Comparison of ENCODE assay signal across 8 mouse cellular contexts in genomic region chr16:44559330-44559695, GRCm38 (mm10). TPM values are rescaled to one million over a fixed set of nuclear protein-coding genes. Genes with fewer than 3 reads are reported as not detected.
DNase-seq lines count a peak whose midpoint lies in the region; ATAC-seq and TF ChIP-seq lines count a peak whose summit lies in the region.

No protein-coding gene starts in this region.

- H3K36me3 ChIP-seq in heart, embryonic 12.5 days = no peaks in the 10 kb centered on the region
- no peaks in the 10 kb centered on the region for H3K36me3 ChIP-seq in forebrain, postnatal 0 days (ENCODE audit: insufficient read depth)
- 0 out of 2 replicates have a peak, but pooled peaks cover 5% of the 10 kb centered on the region for H3K36me3 ChIP-seq in midbrain, embryonic 10.5 days

- no peak for DNase-seq in heart, adult 9 months (ENCODE audit: low spot score in 2 of 2)
- DNase-seq in cerebellum, postnatal 14 days = peak; percentile 54 to 61
- no peak for DNase-seq in forebrain, postnatal 0 days
- DNase-seq in midbrain, embryonic 10.5 days (ENCODE audit: low spot score) = no peak
- no peak for DNase-seq in right cerebral cortex, postnatal 36 days (ENCODE audit: low spot score in 2 of 2)
- DNase-seq in ovary, postnatal 36 days (ENCODE audit: low spot score) = no peak
- DNase-seq in T-cell, adult 2 months (ENCODE audit: low spot score) = no peak

- WGBS in heart, embryonic 12.5 days = 25% methylated on average over 5 of the region's 5 CpGs
- 9% methylated on average over 5 of the region's 5 CpGs for WGBS in forebrain, postnatal 0 days
- WGBS in midbrain, embryonic 10.5 days = 8% methylated on average over 5 of the region's 5 CpGs

- no peaks in the 10 kb centered on the region for H3K27me3 ChIP-seq in heart, embryonic 12.5 days (replicated peaks)
- H3K27me3 ChIP-seq in forebrain, postnatal 0 days (ENCODE audit: insufficient read depth, low read length) = no peaks in the 10 kb centered on the region
- H3K27me3 ChIP-seq in midbrain, embryonic 10.5 days (ENCODE audit: low read depth, poor library complexity, severe bottlenecking) = no peaks in the 10 kb centered on the region

- peaks cover 6% of the 10 kb centered on the region for H3K4me1 ChIP-seq in heart, embryonic 12.5 days (replicated peaks)
- H3K4me1 ChIP-seq in forebrain, postnatal 0 days (ENCODE audit: insufficient read depth) = no peaks in the 10 kb centered on the region
- peaks cover 62% of the 10 kb centered on the region for H3K4me1 ChIP-seq in midbrain, embryonic 10.5 days

- H3K4me3 ChIP-seq in heart, embryonic 12.5 days = peak overlapping the region; percentile 63; the same call in 1 of the 2 replicates
- H3K4me3 ChIP-seq in forebrain, postnatal 0 days (ENCODE audit: low read depth, low read length) = peak overlapping the region; percentile 67
- peak overlapping the region; percentile 78 for H3K4me3 ChIP-seq in midbrain, embryonic 10.5 days

- H3K9ac ChIP-seq in heart, embryonic 12.5 days = no peak overlapping the region
- no peak overlapping the region for H3K9ac ChIP-seq in forebrain, postnatal 0 days

- H3K4me2 ChIP-seq in heart, embryonic 12.5 days = peak overlapping the region; percentile 85
- peak overlapping the region; percentile 98 for H3K4me2 ChIP-seq in forebrain, postnatal 0 days (ENCODE audit: low read depth)

- no peak overlapping the region for H3K27ac ChIP-seq in heart, embryonic 12.5 days (ENCODE audit: poor library complexity, severe bottlenecking)
- no peak overlapping the region for H3K27ac ChIP-seq in forebrain, postnatal 0 days (ENCODE audit: low read depth, low read length)
- peak overlapping the region; percentile 99 for H3K27ac ChIP-seq in midbrain, embryonic 10.5 days (replicated peaks)

- no peaks in the 10 kb centered on the region for H3K9me3 ChIP-seq in heart, embryonic 12.5 days (replicated peaks)
- no peaks in the 10 kb centered on the region for H3K9me3 ChIP-seq in forebrain, postnatal 0 days (ENCODE audit: low read length)
- H3K9me3 ChIP-seq in midbrain, embryonic 10.5 days (replicated peaks) = no peaks in the 10 kb centered on the region

- TF ChIP-seq CTCF in forebrain, postnatal 0 days (IDR thresholded peaks at IDR 0.05; ENCODE audit: low read depth) = no peak

- no peak for ATAC-seq in heart, embryonic 12.5 days (ENCODE audit: insufficient number of reproducible peaks, low FRiP score)
- no peak for ATAC-seq in forebrain, postnatal 0 days

RNA-seq across cellular contexts. Expression of gene Boc, which starts 0.6 kb away (rescaled TPM):
- 7.9 and 9.3 TPM in 2 replicates for polyA plus RNA-seq in heart, embryonic 12.5 days (2016; fragmentation: Nextera tagmentation; extraction: Ambion mirVana)
- 12.3 TPM in 2 replicates for total RNA-seq in forebrain, postnatal 0 days (2014; rRNA removed)
- polyA plus RNA-seq in forebrain, postnatal 0 days (2015; fragmentation: Nextera tagmentation; extraction: Ambion mirVana) = 2.8 and 3.5 TPM in 2 replicates
- 30.8 and 37.1 TPM in 2 replicates for polyA plus RNA-seq in midbrain, embryonic 10.5 days (2016; fragmentation: Nextera tagmentation; extraction: Ambion mirVana)

Comparison
In these comparisons a context has a peak if more than half of its experiments do, and no peak if none do; other contexts are left out.
1. DNase-seq: peak in cerebellum, postnatal 14 days (2 of 2); none in heart, adult 9 months (0 of 2), forebrain, postnatal 0 days (single experiment), midbrain, embryonic 10.5 days (single experiment), right cerebral cortex, postnatal 36 days (0 of 2), ovary, postnatal 36 days (single experiment) and T-cell, adult 2 months (single experiment).
2. Peak in every context shown above with its lines, with median percentiles within 50 percentile points of each other: H3K4me3 ChIP-seq.